Mouse (Mus musculus): ENCODE measurements around the gene Atg5. TPM values are rescaled to one million over a fixed set of nuclear protein-coding genes. Genes with fewer than 3 reads are reported as not detected.

Gene Atg5
- polyA plus RNA-seq, 1 experiment = 11.6 TPM

GRCm38 (mm10) chr10:44341826-44342521 lies 73.8 kb downstream of the Atg5 start:
- no peaks in the 10 kb centered on the region for H3K27me3 ChIP-seq (ENCODE audit: control insufficient read depth, insufficient read depth, low read length)
- WGBS = 49% methylated on average over 6 of the region's 6 CpGs
- no peak for DNase-seq
- no peaks in the 10 kb centered on the region for H3K4me1 ChIP-seq (replicated peaks; ENCODE audit: control insufficient read depth, insufficient read depth, low read length)
- no peak overlapping the region for H3K4me3 ChIP-seq (ENCODE audit: control insufficient read depth, insufficient read depth, low read length)
- no peaks in the 10 kb centered on the region for H3K36me3 ChIP-seq (ENCODE audit: control insufficient read depth, insufficient read depth, low read length)
- no peak overlapping the region for H3K27ac ChIP-seq (ENCODE audit: control insufficient read depth, insufficient read depth, low read length)
- TF ChIP-seq POLR2A (IDR thresholded peaks at IDR 0.05; ENCODE audit: control insufficient read depth, extremely low read depth, insufficient read depth, low read length, poor library complexity) (no peak), CTCF (IDR thresholded peaks at IDR 0.05; ENCODE audit: borderline replicate concordance, control insufficient read depth, extremely low read depth, insufficient read depth, low read length, poor library complexity) (no peak)

- 97% methylated on average over 3 of the region's 3 CpGs for WGBS
- Histone ChIP-seq H3K36me3 (ENCODE audit: control insufficient read depth, insufficient read depth, low read length) (no peaks in the 10 kb centered on the region; the same call in 1 of the 2 replicates), H3K4me3 (ENCODE audit: control insufficient read depth, insufficient read depth, low read length) (no peak overlapping the region), H3K27me3 (ENCODE audit: control insufficient read depth, insufficient read depth, low read length) (no peaks in the 10 kb centered on the region), H3K27ac (ENCODE audit: control insufficient read depth, insufficient read depth, low read length) (no peak overlapping the region), H3K4me1 (replicated peaks; ENCODE audit: control insufficient read depth, insufficient read depth, low read length) (no peaks in the 10 kb centered on the region)
- TF ChIP-seq POLR2A (IDR thresholded peaks at IDR 0.05; ENCODE audit: control insufficient read depth, extremely low read depth, insufficient read depth, low read length, poor library complexity) (no peak), CTCF (IDR thresholded peaks at IDR 0.05; ENCODE audit: borderline replicate concordance, control insufficient read depth, extremely low read depth, insufficient read depth, low read length, poor library complexity) (no peak)
- DNase-seq = no peak
Measured at GRCm38 (mm10) chr10:44343351-44343750, 75.2 kb downstream of the Atg5 start.

GRCm38 (mm10) chr10:44347549-44348172 lies 79.5 kb downstream of the Atg5 start:
- H3K36me3 ChIP-seq (ENCODE audit: control insufficient read depth, insufficient read depth, low read length) = no peaks in the 10 kb centered on the region; the same call in 1 of the 2 replicates
- H3K4me3 ChIP-seq (ENCODE audit: control insufficient read depth, insufficient read depth, low read length) = no peak overlapping the region
- no peak for DNase-seq
- no peaks in the 10 kb centered on the region for H3K4me1 ChIP-seq (replicated peaks; ENCODE audit: control insufficient read depth, insufficient read depth, low read length)
- no peak overlapping the region for H3K27ac ChIP-seq (ENCODE audit: control insufficient read depth, insufficient read depth, low read length)
- TF ChIP-seq CTCF (IDR thresholded peaks at IDR 0.05; ENCODE audit: borderline replicate concordance, control insufficient read depth, extremely low read depth, insufficient read depth, low read length, poor library complexity) (no peak), POLR2A (IDR thresholded peaks at IDR 0.05; ENCODE audit: control insufficient read depth, extremely low read depth, insufficient read depth, low read length, poor library complexity) (no peak)
- H3K27me3 ChIP-seq (ENCODE audit: control insufficient read depth, insufficient read depth, low read length) = no peaks in the 10 kb centered on the region
- WGBS = 95% methylated on average over 10 of the region's 10 CpGs

GRCm38 (mm10) chr10:44348474-44349415 lies 80.6 kb downstream of the Atg5 start:
- 95% methylated on average over 14 of the region's 14 CpGs for WGBS
- Histone ChIP-seq H3K4me1 (replicated peaks; ENCODE audit: control insufficient read depth, insufficient read depth, low read length) (no peaks in the 10 kb centered on the region), H3K27me3 (ENCODE audit: control insufficient read depth, insufficient read depth, low read length) (no peaks in the 10 kb centered on the region), H3K36me3 (ENCODE audit: control insufficient read depth, insufficient read depth, low read length) (no peaks in the 10 kb centered on the region; the same call in 1 of the 2 replicates), H3K27ac (ENCODE audit: control insufficient read depth, insufficient read depth, low read length) (no peak overlapping the region), H3K4me3 (ENCODE audit: control insufficient read depth, insufficient read depth, low read length) (no peak overlapping the region)
- TF ChIP-seq CTCF (IDR thresholded peaks at IDR 0.05; ENCODE audit: borderline replicate concordance, control insufficient read depth, extremely low read depth, insufficient read depth, low read length, poor library complexity) (no peak), POLR2A (IDR thresholded peaks at IDR 0.05; ENCODE audit: control insufficient read depth, extremely low read depth, insufficient read depth, low read length, poor library complexity) (no peak)
- DNase-seq = no peak

GRCm38 (mm10) chr10:44353467-44353866 lies 85.3 kb downstream of the Atg5 start:
- H3K4me3 ChIP-seq (ENCODE audit: control insufficient read depth, insufficient read depth, low read length) = no peak overlapping the region
- WGBS = 70% methylated on average over 4 of the region's 4 CpGs
- no peak overlapping the region for H3K27ac ChIP-seq (ENCODE audit: control insufficient read depth, insufficient read depth, low read length)
- H3K4me1 ChIP-seq (replicated peaks; ENCODE audit: control insufficient read depth, insufficient read depth, low read length) = no peaks in the 10 kb centered on the region
- H3K27me3 ChIP-seq (ENCODE audit: control insufficient read depth, insufficient read depth, low read length) = no peaks in the 10 kb centered on the region
- H3K36me3 ChIP-seq (ENCODE audit: control insufficient read depth, insufficient read depth, low read length) = no peaks in the 10 kb centered on the region
- no peak for TF ChIP-seq CTCF (IDR thresholded peaks at IDR 0.05; ENCODE audit: borderline replicate concordance, control insufficient read depth, extremely low read depth, insufficient read depth, low read length, poor library complexity)
- no peak for DNase-seq

GRCm38 (mm10) chr10:44354393-44354792 lies 86.2 kb downstream of the Atg5 start:
- no peak overlapping the region for H3K27ac ChIP-seq (ENCODE audit: control insufficient read depth, insufficient read depth, low read length)
- no peak for TF ChIP-seq CTCF (IDR thresholded peaks at IDR 0.05; ENCODE audit: borderline replicate concordance, control insufficient read depth, extremely low read depth, insufficient read depth, low read length, poor library complexity)
- no peak for TF ChIP-seq POLR2A (IDR thresholded peaks at IDR 0.05; ENCODE audit: control insufficient read depth, extremely low read depth, insufficient read depth, low read length, poor library complexity)
- no peaks in the 10 kb centered on the region for H3K4me1 ChIP-seq (replicated peaks; ENCODE audit: control insufficient read depth, insufficient read depth, low read length)
- DNase-seq = no peak
- 93% methylated on average over 10 of the region's 10 CpGs for WGBS
- no peaks in the 10 kb centered on the region for H3K36me3 ChIP-seq (ENCODE audit: control insufficient read depth, insufficient read depth, low read length)
- no peak overlapping the region for H3K4me3 ChIP-seq (ENCODE audit: control insufficient read depth, insufficient read depth, low read length)
- no peaks in the 10 kb centered on the region for H3K27me3 ChIP-seq (ENCODE audit: control insufficient read depth, insufficient read depth, low read length)

Data from thymus, adult 2 months (tissue).